18 mouse cellular contexts compared by ENCODE assay signal in genomic region chr5:125426343-125426742, GRCm38 (mm10). TPM values are rescaled to one million over a fixed set of nuclear protein-coding genes. Genes with fewer than 3 reads are reported as not detected.
DNase-seq lines count a peak whose midpoint lies in the region; ATAC-seq and TF ChIP-seq lines count a peak whose summit lies in the region.
"Had no signal": no experiment of that assay in that cellular context is flagged by ENCODE, and none has a peak within 500 bp of the region (broad histone marks: within the 10 kb centered on the region; RNA-seq: fewer than 3 reads in every experiment).

No protein-coding gene starts in this region.

- H3K9ac ChIP-seq in heart, embryonic 15.5 days: no peak overlapping the region
- H3K9ac ChIP-seq: hindbrain, embryonic 13.5 days; limb, embryonic 12.5 days; liver, embryonic 15.5 days had no signal

- H3K4me1 ChIP-seq in E14TG2a.4 (replicated peaks; ENCODE audit: low read depth, low read length): peaks cover 61% of the 10 kb centered on the region
- 0 out of 2 replicates have a peak, but pooled peaks cover 7% of the 10 kb centered on the region for H3K4me1 ChIP-seq in heart, embryonic 15.5 days (replicated peaks)
- H3K4me1 ChIP-seq: hindbrain, embryonic 13.5 days; limb, embryonic 12.5 days; liver, embryonic 15.5 days had no signal

- H3K27me3 ChIP-seq in E14TG2a.4 (ENCODE audit: insufficient read depth, low read length): no peaks in the 10 kb centered on the region
- no peaks in the 10 kb centered on the region for H3K27me3 ChIP-seq in heart, embryonic 15.5 days
- H3K27me3 ChIP-seq: hindbrain, embryonic 13.5 days; limb, embryonic 12.5 days; liver, embryonic 15.5 days had no signal

- H3K36me3 ChIP-seq in E14TG2a.4 (ENCODE audit: insufficient read depth, low read length): peaks cover 100% of the 10 kb centered on the region
- H3K36me3 ChIP-seq in heart, embryonic 15.5 days: peaks cover 90% of the 10 kb centered on the region

- peak; percentile 92 for DNase-seq in heart, adult 11 months
- no peak for DNase-seq in heart, postnatal 36 days
- DNase-seq in ZHBTc4 (ENCODE audit: low read depth, low spot score): peak; percentile 90
- DNase-seq in B cell, adult 2 months: no peak
- DNase-seq in thymus, postnatal 25 days: no peak
- DNase-seq: cerebellum, adult 8-10 months; kidney, adult 9 months; kidney, postnatal 4 days; thymus, adult 2 months had no signal

- peak overlapping the region; percentile 53 for H3K27ac ChIP-seq in heart, embryonic 15.5 days
- H3K27ac ChIP-seq: hindbrain, embryonic 13.5 days; limb, embryonic 12.5 days; liver, embryonic 15.5 days had no signal

- no peak overlapping the region for H3K4me2 ChIP-seq in heart, embryonic 15.5 days
- H3K4me2 ChIP-seq: hindbrain, embryonic 13.5 days; limb, embryonic 12.5 days; liver, embryonic 15.5 days had no signal

- H3K4me3 ChIP-seq in E14TG2a.4 (replicated peaks; ENCODE audit: low read length): peak overlapping the region; percentile 23; the same call in 1 of the 2 replicates
- H3K4me3 ChIP-seq in heart, embryonic 15.5 days: no peak overlapping the region
- H3K4me3 ChIP-seq: hindbrain, embryonic 13.5 days; limb, embryonic 12.5 days; liver, embryonic 15.5 days had no signal

- no peak for TF ChIP-seq CTCF in E14TG2a.4 (conservative IDR thresholded peaks at IDR 0.05; ENCODE audit: low read length)

- 74% methylated on average over 10 of the region's 10 CpGs for WGBS in heart, embryonic 15.5 days

- intact Hi-C loops in heart, postnatal 36 days (cut with DNase I): no loop called here

- ATAC-seq in heart, embryonic 15.5 days (replicated peaks; ENCODE audit: insufficient number of reproducible peaks, insufficient read depth, low FRiP score, low read depth): peak; percentile 33; the same call in 1 of the 2 replicates
- ATAC-seq in erythroid progenitor cell, adult 5-6 weeks (replicated peaks; ENCODE audit: low FRiP score, poor library complexity, severe bottlenecking): no peak
- ATAC-seq: lung, postnatal 0 days had no signal

- H3K9me3 ChIP-seq in E14TG2a.4 (ENCODE audit: low read length): no peaks in the 10 kb centered on the region
- H3K9me3 ChIP-seq in heart, embryonic 15.5 days (replicated peaks): no peaks in the 10 kb centered on the region
- H3K9me3 ChIP-seq: hindbrain, embryonic 13.5 days; limb, embryonic 12.5 days; liver, embryonic 15.5 days had no signal

RNA-seq across cellular contexts. Expression of gene Dhx37, which starts 7.6 kb away (rescaled TPM):
- total RNA-seq in heart, postnatal 36 days (2021): 10 to 100 TPM; 11.4 to 11.7 TPM
- polyA plus RNA-seq in heart, embryonic 15.5 days (2015; fragmentation: Nextera tagmentation; extraction: Ambion mirVana): 7.0 and 10.4 TPM in 2 replicates
- 3.2 and 5.0 TPM in 2 replicates for total RNA-seq in erythroid progenitor cell, adult 5-6 weeks (2015; ENCODE audit: low replicate concordance)
- 3.6 and 15.9 TPM in 2 replicates for total RNA-seq in erythroid progenitor cell, adult 5-6 weeks (2017; ENCODE audit: low replicate concordance)

RNA-seq across cellular contexts. Expression of gene Bri3bp, which starts 15.0 kb away (rescaled TPM):
- total RNA-seq in heart, postnatal 36 days (2021): 10 to 100 TPM; 45.4 to 54.6 TPM
- polyA plus RNA-seq in heart, embryonic 15.5 days (2015; fragmentation: Nextera tagmentation; extraction: Ambion mirVana): 36.5 and 40.7 TPM in 2 replicates
- 5.4 and 10.5 TPM in 2 replicates for total RNA-seq in erythroid progenitor cell, adult 5-6 weeks (2015; ENCODE audit: low replicate concordance)
- 2.0 and 2.4 TPM in 2 replicates for total RNA-seq in erythroid progenitor cell, adult 5-6 weeks (2017; ENCODE audit: low replicate concordance)

RNA-seq across cellular contexts. Expression of gene Ubc, which starts 36.3 kb away (rescaled TPM):
- 1,000 to 10,000 TPM in 1 of 2 experiments, 100 to 1,000 TPM in 1; 856 to 1,567 TPM for total RNA-seq in heart, postnatal 36 days (2021)
- polyA plus RNA-seq in heart, embryonic 15.5 days (2015; fragmentation: Nextera tagmentation; extraction: Ambion mirVana): 782 and 963 TPM in 2 replicates
- total RNA-seq in erythroid progenitor cell, adult 5-6 weeks (2015; ENCODE audit: low replicate concordance): 158 and 186 TPM in 2 replicates
- 215 and 222 TPM in 2 replicates for total RNA-seq in erythroid progenitor cell, adult 5-6 weeks (2017; ENCODE audit: low replicate concordance)

RNA-seq across cellular contexts. Expression of gene Gm10382, which starts 37.2 kb away (rescaled TPM):
- total RNA-seq in heart, postnatal 36 days (2021): not detected
- polyA plus RNA-seq in heart, embryonic 15.5 days (2015; fragmentation: Nextera tagmentation; extraction: Ambion mirVana): 0.30 and 0.48 TPM in 2 replicates
- total RNA-seq in erythroid progenitor cell, adult 5-6 weeks (2015; ENCODE audit: low replicate concordance): not detected in 2 replicates
- not detected in 2 replicates for total RNA-seq in erythroid progenitor cell, adult 5-6 weeks (2017; ENCODE audit: low replicate concordance)
- total RNA-seq: gastrocnemius, postnatal 4 days; midbrain, postnatal 0 days had no signal

RNA-seq across cellular contexts. Expression of gene Aacs, which starts 49.3 kb away (rescaled TPM):
- 1 to 10 TPM; 3.6 to 4.1 TPM for total RNA-seq in heart, postnatal 36 days (2021)
- 9.8 and 18.4 TPM in 2 replicates for polyA plus RNA-seq in heart, embryonic 15.5 days (2015; fragmentation: Nextera tagmentation; extraction: Ambion mirVana)
- total RNA-seq in erythroid progenitor cell, adult 5-6 weeks (2015; ENCODE audit: low replicate concordance): 6.5 and 13.4 TPM in 2 replicates
- 1.2 and 7.1 TPM in 2 replicates for total RNA-seq in erythroid progenitor cell, adult 5-6 weeks (2017; ENCODE audit: low replicate concordance)

Comparison
In these comparisons a context has a peak if more than half of its experiments do, and no peak if none do; other contexts are left out.
1. DNase-seq: peak in heart, adult 11 months (single experiment) and ZHBTc4 (single experiment); none in heart, postnatal 36 days (0 of 2), B cell, adult 2 months (0 of 2) and thymus, postnatal 25 days (single experiment).
2. RNA of gene Bri3bp, which starts 15.0 kb away (total RNA-seq): 45.4 to 54.6 TPM in heart, postnatal 36 days; 2.0 to 10.5 TPM in erythroid progenitor cell, adult 5-6 weeks; every median in the first group is over 4 times any median in the second.